Mouse (Mus musculus): ENCODE results near the gene Napsa. TPM values are rescaled to one million over a fixed set of nuclear protein-coding genes. Genes with fewer than 3 reads are reported as not detected.

The Napsa gene
- total RNA-seq, 2 experiments from 2014 or later = not detected

GRCm38 (mm10) chr7:44590402-44591347 lies 18.5 kb downstream of the Napsa start, which contains the start of gene Kcnc3:
Kcnc3 (plus strand) TSS chr7:44590664.
- DNase-seq = peak; percentile 83
- intact Hi-C loops (cut with DNase I; ENCODE audit: low total_unique reads) = no loop called here

GRCm38 (mm10) chr7:44591348-44592116 lies 19.4 kb downstream of the Napsa start:
- no peak for DNase-seq
- intact Hi-C loops (cut with DNase I; ENCODE audit: low total_unique reads) = no loop called here

GRCm38 (mm10) chr7:44593051-44593450 lies 20.9 kb downstream of the Napsa start:
- intact Hi-C loops (cut with DNase I; ENCODE audit: low total_unique reads) = no loop called here

GRCm38 (mm10) chr7:44593775-44594174 lies 21.6 kb downstream of the Napsa start:
- intact Hi-C loops (cut with DNase I; ENCODE audit: low total_unique reads) = no loop called here

More at GRCm38 (mm10) chr7:44593051-44593450, 20.9 kb downstream of the Napsa start:
- no peak for DNase-seq

GRCm38 (mm10) chr7:44594291-44594690 lies 22.1 kb downstream of the Napsa start:
- intact Hi-C loops (cut with DNase I; ENCODE audit: low total_unique reads) = no loop called here
- no peak for DNase-seq

More at GRCm38 (mm10) chr7:44593775-44594174, 21.6 kb downstream of the Napsa start:
- peak; percentile 77 for DNase-seq

- intact Hi-C loops (cut with DNase I; ENCODE audit: low total_unique reads) = no loop called here
- no peak for DNase-seq
Observed at GRCm38 (mm10) chr7:44595131-44595561, 23.0 kb downstream of the Napsa start.

GRCm38 (mm10) chr7:44596051-44596450 lies 23.9 kb downstream of the Napsa start:
- no peak for DNase-seq
- intact Hi-C loops (cut with DNase I; ENCODE audit: low total_unique reads) = no loop called here

GRCm38 (mm10) chr7:44596996-44597538 lies 24.9 kb downstream of the Napsa start:
- intact Hi-C loops (cut with DNase I; ENCODE audit: low total_unique reads) = no loop called here
- no peak for DNase-seq

GRCm38 (mm10) chr7:44597666-44598065 lies 25.5 kb downstream of the Napsa start:
- intact Hi-C loops (cut with DNase I; ENCODE audit: low total_unique reads) = no loop called here
- no peak for DNase-seq

- no peak for DNase-seq
- intact Hi-C loops (cut with DNase I; ENCODE audit: low total_unique reads) = no loop called here
Observed at GRCm38 (mm10) chr7:44598336-44598735, 26.2 kb downstream of the Napsa start.

- DNase-seq = no peak
- intact Hi-C loops (cut with DNase I; ENCODE audit: low total_unique reads) = no loop called here
Observed at GRCm38 (mm10) chr7:44600691-44601262, 28.6 kb downstream of the Napsa start.

GRCm38 (mm10) chr7:44601646-44602045 lies 29.5 kb downstream of the Napsa start:
- no peak for DNase-seq
- intact Hi-C loops (cut with DNase I; ENCODE audit: low total_unique reads) = no loop called here

GRCm38 (mm10) chr7:44602443-44602842 lies 30.3 kb downstream of the Napsa start:
- no peak for DNase-seq
- intact Hi-C loops (cut with DNase I; ENCODE audit: low total_unique reads) = no loop called here

GRCm38 (mm10) chr7:44603186-44603855 lies 31.1 kb downstream of the Napsa start:
- no peak for DNase-seq
- intact Hi-C loops (cut with DNase I; ENCODE audit: low total_unique reads) = no loop called here

GRCm38 (mm10) chr7:44604139-44604606 lies 32.0 kb downstream of the Napsa start:
- intact Hi-C loops (cut with DNase I; ENCODE audit: low total_unique reads) = no loop called here
- DNase-seq = no peak

GRCm38 (mm10) chr7:44604619-44605018 lies 32.4 kb downstream of the Napsa start:
- intact Hi-C loops (cut with DNase I; ENCODE audit: low total_unique reads) = no loop called here
- DNase-seq = no peak

GRCm38 (mm10) chr7:44605436-44605835 lies 33.3 kb downstream of the Napsa start:
- intact Hi-C loops (cut with DNase I; ENCODE audit: low total_unique reads) = no loop called here
- DNase-seq = no peak

- no peak for DNase-seq
- intact Hi-C loops (cut with DNase I; ENCODE audit: low total_unique reads) = no loop called here
Observed at GRCm38 (mm10) chr7:44606171-44606901, 34.2 kb downstream of the Napsa start.

All from gastrocnemius, postnatal 14 days (tissue).